Mouse (Mus musculus) heart, embryonic 16.5 days (tissue): ENCODE measurements around the gene Sh3bgr. TPM values are rescaled to one million over a fixed set of nuclear protein-coding genes. Genes with fewer than 3 reads are reported as not detected.

Source experiments
- ATAC-seq: fragments of 200-750 bp; cut with Nextera tagmentation; replicated peaks from 2 replicates; pipeline ENCODE4 v1.8.0; 2017; ENCODE audit warnings: moderate number of reproducible peaks; ENCODE audit not compliant: insufficient read depth, low FRiP score; ENCODE audit errors: extremely low read depth
- H3K27ac ChIP-seq: fragments of 300-500 bp; sonication (generic); 2 replicates; pipeline ENCODE4 v1.5.1; 2014; ENCODE audit warnings: mild to moderate bottlenecking, low read length, control low read depth, moderate library complexity
- H3K27me3 ChIP-seq: fragments of 300-500 bp; sonication (generic); 2 replicates; pipeline ENCODE4 v1.6.1; 2014; ENCODE audit warnings: low read length, mixed read lengths; ENCODE audit not compliant: control insufficient read depth, insufficient read depth
- H3K36me3 ChIP-seq: fragments of 300-500 bp; sonication (generic); 2 replicates; pipeline ENCODE4 v1.6.1; 2014; ENCODE audit not compliant: control insufficient read depth, insufficient read depth
- H3K4me1 ChIP-seq: fragments of 300-500 bp; sonication (generic); 2 replicates; pipeline ENCODE4 v1.6.1; 2014; ENCODE audit warnings: low read length, mixed read lengths; ENCODE audit not compliant: control insufficient read depth, insufficient read depth
- H3K4me2 ChIP-seq: fragments of 300-500 bp; sonication (generic); 2 replicates; pipeline ENCODE4 v1.6.1; 2014; ENCODE audit warnings: low read depth, mild to moderate bottlenecking, control low read depth, low read length
- H3K4me3 ChIP-seq: fragments of 300-500 bp; sonication (generic); 2 replicates; pipeline ENCODE4 v1.5.1; 2014; ENCODE audit warnings: mild to moderate bottlenecking, control low read depth, low read length
- H3K9ac ChIP-seq: fragments of 300-500 bp; sonication (generic); 2 replicates; pipeline ENCODE4 v1.6.1; 2014; ENCODE audit warnings: low read length, control low read depth
- H3K9me3 ChIP-seq: fragments of 300-500 bp; sonication (generic); replicated peaks from 2 replicates; pipeline ENCODE4 v1.6.1; 2016; ENCODE audit warnings: low read length; ENCODE audit not compliant: control insufficient read depth
- WGBS: fragments of 180-500 bp; shearing (Covaris S2); extraction: QIAGEN DNeasy Blood & Tissue Kit; methylation state at CpG from one replicate; pipeline ENCODE4 v1.1.7; 2014; 5-methylcytosine and 5-hydroxymethylcytosine counted together
- polyA plus RNA-seq: library from polyadenylated mRNA; unstranded; fragments of >200 nt; fragmentation: Nextera tagmentation; extraction: Ambion mirVana; gene quantifications from 2 replicates; pipeline ENCODE4 v1.2.1, GENCODE M21; 2015

The Sh3bgr gene
- polyA plus RNA-seq, 1 experiment from 2014 or later = 531 TPM

- Histone ChIP-seq H3K27me3 (no peaks in the 10 kb centered on the region), H3K4me3 (peak overlapping the region; percentile 49), H3K4me2 (peak overlapping the region; percentile 67), H3K36me3 (0 out of 2 replicates have a peak, but pooled peaks cover 6% of the 10 kb centered on the region), H3K27ac (peak overlapping the region; percentile 59), H3K9me3 (no peaks in the 10 kb centered on the region), H3K9ac (peak overlapping the region; percentile 76), H3K4me1 (peaks cover 10% of the 10 kb centered on the region)
- no peak for ATAC-seq
- 80% methylated on average over 20 of the region's 20 CpGs for WGBS
Observed at GRCm38 (mm10) chr16:96159794-96160346, 40.4 kb upstream of the Sh3bgr start.

- 0 out of 2 replicates have a peak, but pooled peaks cover 3% of the 10 kb centered on the region for H3K36me3 ChIP-seq
- H3K9ac ChIP-seq = no peak overlapping the region
- H3K4me2 ChIP-seq = no peak overlapping the region
- H3K4me1 ChIP-seq = peaks cover 12% of the 10 kb centered on the region
- 74% methylated on average over 1 of the region's 1 CpGs for WGBS
- H3K9me3 ChIP-seq = no peaks in the 10 kb centered on the region
- ATAC-seq = no peak
- H3K4me3 ChIP-seq = no peak overlapping the region
- no peak overlapping the region for H3K27ac ChIP-seq
- no peaks in the 10 kb centered on the region for H3K27me3 ChIP-seq
Observed at GRCm38 (mm10) chr16:96160927-96161326, 39.3 kb upstream of the Sh3bgr start.

GRCm38 (mm10) chr16:96161336-96161735 is 38.9 kb upstream of the Sh3bgr start:
- WGBS = 95% methylated on average over 4 of the region's 4 CpGs
- no peak overlapping the region for H3K4me2 ChIP-seq
- H3K9ac ChIP-seq = no peak overlapping the region
- H3K4me3 ChIP-seq = no peak overlapping the region
- no peak overlapping the region for H3K27ac ChIP-seq
- H3K36me3 ChIP-seq = no peaks in the 10 kb centered on the region
- H3K27me3 ChIP-seq = no peaks in the 10 kb centered on the region
- ATAC-seq = no peak
- H3K4me1 ChIP-seq = peaks cover 12% of the 10 kb centered on the region
- H3K9me3 ChIP-seq = no peaks in the 10 kb centered on the region

- H3K27me3 ChIP-seq = no peaks in the 10 kb centered on the region
- no peaks in the 10 kb centered on the region for H3K9me3 ChIP-seq
- no peak for ATAC-seq
- H3K4me2 ChIP-seq = no peak overlapping the region
- no peaks in the 10 kb centered on the region for H3K36me3 ChIP-seq
- 61% methylated on average over 4 of the region's 4 CpGs for WGBS
- H3K9ac ChIP-seq = no peak overlapping the region
- H3K4me1 ChIP-seq = 0 out of 2 replicates have a peak, but pooled peaks cover 3% of the 10 kb centered on the region
- H3K27ac ChIP-seq = no peak overlapping the region
- no peak overlapping the region for H3K4me3 ChIP-seq
Observed at GRCm38 (mm10) chr16:96165723-96166264, 34.5 kb upstream of the Sh3bgr start.

- no peak for ATAC-seq
- 81% methylated on average over 4 of the region's 4 CpGs for WGBS
- Histone ChIP-seq H3K4me2 (no peak overlapping the region), H3K4me3 (no peak overlapping the region), H3K4me1 (0 out of 2 replicates have a peak, but pooled peaks cover 3% of the 10 kb centered on the region), H3K27ac (no peak overlapping the region), H3K9ac (no peak overlapping the region), H3K36me3 (no peaks in the 10 kb centered on the region), H3K9me3 (no peaks in the 10 kb centered on the region), H3K27me3 (no peaks in the 10 kb centered on the region)
Observed at GRCm38 (mm10) chr16:96168837-96169236, 31.4 kb upstream of the Sh3bgr start.

GRCm38 (mm10) chr16:96173648-96174047 is 26.6 kb upstream of the Sh3bgr start:
- Histone ChIP-seq H3K9me3 (peaks cover 1% of the 10 kb centered on the region; the same call in 1 of the 2 replicates), H3K9ac (no peak overlapping the region), H3K27ac (no peak overlapping the region), H3K27me3 (no peaks in the 10 kb centered on the region), H3K36me3 (no peaks in the 10 kb centered on the region), H3K4me2 (no peak overlapping the region), H3K4me3 (no peak overlapping the region), H3K4me1 (peaks cover 3% of the 10 kb centered on the region; the same call in 1 of the 2 replicates)
- WGBS = 66% methylated on average over 8 of the region's 8 CpGs
- no peak for ATAC-seq

- no peaks in the 10 kb centered on the region for H3K36me3 ChIP-seq
- peaks cover 8% of the 10 kb centered on the region for H3K9me3 ChIP-seq
- no peak overlapping the region for H3K27ac ChIP-seq
- no peak overlapping the region for H3K4me3 ChIP-seq
- H3K27me3 ChIP-seq = no peaks in the 10 kb centered on the region
- ATAC-seq = no peak; the same call in 1 of the 2 replicates
- no peak overlapping the region for H3K4me2 ChIP-seq
- WGBS = 30% methylated on average over 2 of the region's 2 CpGs
- H3K4me1 ChIP-seq = peaks cover 3% of the 10 kb centered on the region; the same call in 1 of the 2 replicates
- H3K9ac ChIP-seq = no peak overlapping the region
Observed at GRCm38 (mm10) chr16:96175399-96175798, 24.9 kb upstream of the Sh3bgr start.

- H3K36me3 ChIP-seq = no peaks in the 10 kb centered on the region
- ATAC-seq = no peak
- no peaks in the 10 kb centered on the region for H3K27me3 ChIP-seq
- peaks cover 8% of the 10 kb centered on the region for H3K9me3 ChIP-seq
- H3K27ac ChIP-seq = no peak overlapping the region
- no peak overlapping the region for H3K4me2 ChIP-seq
- H3K9ac ChIP-seq = no peak overlapping the region
- H3K4me1 ChIP-seq = peaks cover 3% of the 10 kb centered on the region; the same call in 1 of the 2 replicates
- no peak overlapping the region for H3K4me3 ChIP-seq
Observed at GRCm38 (mm10) chr16:96179156-96179555, 21.1 kb upstream of the Sh3bgr start.

- Histone ChIP-seq H3K4me1 (peaks cover 5% of the 10 kb centered on the region), H3K9ac (no peak overlapping the region), H3K9me3 (no peaks in the 10 kb centered on the region), H3K27ac (no peak overlapping the region), H3K4me2 (no peak overlapping the region), H3K4me3 (no peak overlapping the region), H3K27me3 (no peaks in the 10 kb centered on the region), H3K36me3 (no peaks in the 10 kb centered on the region)
- ATAC-seq = no peak
- WGBS = 81% methylated on average over 5 of the region's 5 CpGs
Observed at GRCm38 (mm10) chr16:96187619-96188018, 12.6 kb upstream of the Sh3bgr start.
